Mouse (Mus musculus) hindbrain, embryonic 15.5 days (tissue): ENCODE results near the gene Cd83. TPM values are rescaled to one million over a fixed set of nuclear protein-coding genes. Genes with fewer than 3 reads are reported as not detected.

ENCODE experiments used
- ATAC-seq: fragments of 200-750 bp; cut with Nextera tagmentation; 2 replicates; pipeline ENCODE4 v1.8.0; 2017; ENCODE audit warnings: low read depth, moderate number of reproducible peaks, moderate TSS enrichment; ENCODE audit not compliant: low FRiP score
- H3K27ac ChIP-seq: fragments of 300-500 bp; sonication (generic); replicated peaks from 2 replicates; pipeline ENCODE4 v1.5.1; 2015; ENCODE audit warnings: mild to moderate bottlenecking, inconsistent platforms
- H3K27me3 ChIP-seq: fragments of 300-500 bp; sonication (generic); 2 replicates; pipeline ENCODE4 v1.6.1; 2015; ENCODE audit warnings: control low read depth, inconsistent platforms
- H3K36me3 ChIP-seq: fragments of 300-500 bp; sonication (generic); 2 replicates; pipeline ENCODE4 v1.6.1; 2015; ENCODE audit warnings: control low read depth, inconsistent platforms
- H3K4me1 ChIP-seq: fragments of 300-500 bp; sonication (generic); replicated peaks from 2 replicates; pipeline ENCODE4 v1.6.1; 2015; ENCODE audit warnings: control low read depth, inconsistent platforms
- H3K4me2 ChIP-seq: fragments of 300-500 bp; sonication (generic); 2 replicates; pipeline ENCODE4 v1.6.1; 2015; ENCODE audit warnings: moderate library complexity, mild to moderate bottlenecking, inconsistent platforms
- H3K4me3 ChIP-seq: fragments of 300-500 bp; sonication (generic); 2 replicates; pipeline ENCODE4 v1.5.1; 2015; ENCODE audit warnings: mild to moderate bottlenecking, inconsistent platforms
- H3K9ac ChIP-seq: fragments of 300-500 bp; sonication (generic); 2 replicates; pipeline ENCODE4 v1.6.1; 2015; ENCODE audit warnings: inconsistent platforms
- H3K9me3 ChIP-seq: fragments of 300-500 bp; sonication (generic); 2 replicates; pipeline ENCODE4 v1.6.1; 2016; ENCODE audit warnings: control low read depth, inconsistent platforms
- WGBS: fragments of 180-500 bp; shearing (Covaris S2); methylation state at CpG from one replicate; pipeline ENCODE4 v1.1.7; 2015; 5-methylcytosine and 5-hydroxymethylcytosine counted together
- polyA plus RNA-seq: library from polyadenylated mRNA; unstranded; fragments of >200 nt; fragmentation: Nextera tagmentation; extraction: Ambion mirVana; gene quantifications from 2 replicates; pipeline ENCODE4 v1.2.1, GENCODE M21; 2015

Gene Cd83
- polyA plus RNA-seq, 1 experiment from 2014 or later = 28.9 TPM

- Histone ChIP-seq H3K27ac (no peak overlapping the region), H3K9ac (no peak overlapping the region), H3K4me1 (no peaks in the 10 kb centered on the region), H3K36me3 (no peaks in the 10 kb centered on the region), H3K4me3 (no peak overlapping the region), H3K4me2 (no peak overlapping the region), H3K27me3 (no peaks in the 10 kb centered on the region), H3K9me3 (no peaks in the 10 kb centered on the region)
- WGBS = 81% methylated on average over 4 of the region's 4 CpGs
- ATAC-seq = no peak
Observed at GRCm38 (mm10) chr13:43798655-43799054, 14.1 kb downstream of the Cd83 start.

DNA sequence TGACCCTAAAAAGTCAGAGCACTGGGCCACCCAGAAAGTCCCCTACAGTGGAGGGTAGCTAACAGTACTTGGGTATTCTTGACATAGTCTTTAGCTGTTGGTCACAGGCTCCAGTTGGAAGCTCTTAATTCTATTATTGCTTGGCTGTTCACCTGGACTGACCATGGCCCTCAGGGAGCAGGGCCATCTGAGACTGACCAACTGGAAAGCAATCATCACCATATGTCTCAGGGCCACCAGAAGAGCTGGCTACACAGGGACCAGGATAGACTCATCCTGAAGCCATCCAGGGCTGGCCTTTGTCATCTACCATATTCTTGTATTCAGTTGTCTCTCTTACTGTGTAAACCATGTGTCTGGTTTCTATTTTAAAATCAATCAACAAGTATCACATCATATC lies 15.6 kb downstream of the Cd83 start:
- H3K4me3 ChIP-seq = no peak overlapping the region
- no peaks in the 10 kb centered on the region for H3K27me3 ChIP-seq
- H3K9ac ChIP-seq = no peak overlapping the region
- no peak overlapping the region for H3K4me2 ChIP-seq
- no peaks in the 10 kb centered on the region for H3K9me3 ChIP-seq
- no peak for ATAC-seq
- no peak overlapping the region for H3K27ac ChIP-seq
- no peaks in the 10 kb centered on the region for H3K4me1 ChIP-seq
- no peaks in the 10 kb centered on the region for H3K36me3 ChIP-seq

DNA sequence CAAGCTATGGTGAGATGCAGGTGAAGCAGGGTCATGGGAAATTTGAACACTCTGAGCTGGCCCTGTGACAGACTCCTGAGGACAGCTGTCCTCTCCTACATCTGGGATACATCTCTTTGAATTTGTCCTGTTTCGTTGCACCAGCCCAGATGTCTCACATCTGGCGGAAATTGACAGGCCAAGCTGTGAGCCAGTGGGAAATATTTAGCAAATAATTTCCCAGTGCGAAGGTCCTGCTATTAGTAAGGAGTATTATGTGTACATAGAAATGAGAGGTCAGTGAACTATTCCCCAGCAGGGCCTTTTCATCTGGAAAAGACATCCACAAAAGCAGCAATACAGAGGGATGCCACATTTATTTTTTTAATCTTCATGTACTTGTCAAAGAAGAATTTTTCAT lies 17.4 kb downstream of the Cd83 start:
- H3K4me3 ChIP-seq = no peak overlapping the region
- no peak overlapping the region for H3K27ac ChIP-seq
- H3K9me3 ChIP-seq = no peaks in the 10 kb centered on the region
- no peak for ATAC-seq
- no peak overlapping the region for H3K4me2 ChIP-seq
- 86% methylated on average over 3 of the region's 3 CpGs for WGBS
- peaks cover 9% of the 10 kb centered on the region for H3K4me1 ChIP-seq
- H3K9ac ChIP-seq = no peak overlapping the region
- no peaks in the 10 kb centered on the region for H3K36me3 ChIP-seq
- H3K27me3 ChIP-seq = no peaks in the 10 kb centered on the region

- no peak for ATAC-seq
- Histone ChIP-seq H3K9ac (no peak overlapping the region), H3K9me3 (no peaks in the 10 kb centered on the region), H3K27ac (no peak overlapping the region), H3K27me3 (no peaks in the 10 kb centered on the region), H3K4me3 (no peak overlapping the region), H3K4me2 (no peak overlapping the region), H3K36me3 (no peaks in the 10 kb centered on the region), H3K4me1 (peaks cover 14% of the 10 kb centered on the region)
- WGBS = 88% methylated on average over 8 of the region's 8 CpGs
Observed at GRCm38 (mm10) chr13:43802361-43803137, 18.0 kb downstream of the Cd83 start.

- WGBS = 96% methylated on average over 3 of the region's 3 CpGs
- no peak overlapping the region for H3K27ac ChIP-seq
- no peaks in the 10 kb centered on the region for H3K27me3 ChIP-seq
- H3K9me3 ChIP-seq = no peaks in the 10 kb centered on the region
- H3K4me3 ChIP-seq = no peak overlapping the region
- no peak for ATAC-seq
- no peak overlapping the region for H3K4me2 ChIP-seq
- H3K36me3 ChIP-seq = no peaks in the 10 kb centered on the region
- H3K9ac ChIP-seq = no peak overlapping the region
- peaks cover 15% of the 10 kb centered on the region for H3K4me1 ChIP-seq
Observed at GRCm38 (mm10) chr13:43804648-43805047, 20.1 kb downstream of the Cd83 start.

GRCm38 (mm10) chr13:43805159-43805758 lies 20.7 kb downstream of the Cd83 start:
- no peak overlapping the region for H3K9ac ChIP-seq
- ATAC-seq = no peak
- H3K4me1 ChIP-seq = peaks cover 15% of the 10 kb centered on the region
- H3K27me3 ChIP-seq = no peaks in the 10 kb centered on the region
- H3K27ac ChIP-seq = no peak overlapping the region
- 80% methylated on average over 5 of the region's 5 CpGs for WGBS
- no peak overlapping the region for H3K4me2 ChIP-seq
- no peaks in the 10 kb centered on the region for H3K9me3 ChIP-seq
- H3K4me3 ChIP-seq = no peak overlapping the region
- no peaks in the 10 kb centered on the region for H3K36me3 ChIP-seq

DNA sequence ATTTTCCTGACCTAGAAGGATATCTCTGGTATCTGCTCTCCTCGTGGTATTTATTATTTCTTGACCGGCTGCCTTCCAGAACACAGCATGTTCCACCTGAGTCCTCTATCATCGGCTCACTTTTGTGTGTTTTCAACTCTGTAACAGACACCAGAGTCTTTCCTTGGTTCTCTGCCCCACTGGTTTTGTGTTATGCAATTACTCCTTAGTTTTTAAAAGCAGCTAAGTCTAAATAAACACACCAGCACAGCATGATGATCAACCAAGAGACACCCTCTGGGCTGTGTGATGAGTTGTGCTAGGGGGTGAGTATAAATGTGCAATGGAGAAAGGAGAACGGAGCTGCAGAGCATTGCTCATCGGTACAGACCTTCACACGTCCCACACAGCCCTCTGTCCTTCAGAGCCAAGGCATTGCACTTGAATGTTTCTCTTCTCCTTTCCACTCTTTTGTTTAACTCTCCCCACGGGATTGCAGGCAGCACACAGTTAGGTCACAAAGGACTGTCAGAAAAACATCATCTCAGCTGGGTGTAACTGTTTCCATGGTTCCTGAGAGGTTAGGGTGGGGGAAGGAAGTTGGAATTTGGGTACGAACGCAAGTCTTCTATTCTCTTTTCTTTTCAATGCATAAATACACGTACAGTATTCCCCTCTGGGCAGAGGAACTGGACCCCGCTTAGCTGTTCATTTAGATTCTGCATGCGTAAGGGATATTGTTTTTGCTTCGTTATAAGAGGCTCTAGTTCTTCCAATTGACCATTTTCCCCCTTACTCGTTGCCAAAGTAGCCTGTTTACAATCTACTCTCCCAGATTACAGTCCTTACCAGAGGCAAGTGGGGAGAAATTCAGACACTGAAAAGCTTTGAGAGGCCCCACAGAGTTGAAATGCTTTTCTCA lies 22.0 kb downstream of the Cd83 start:
- no peak overlapping the region for H3K9ac ChIP-seq
- ATAC-seq = peak; percentile 45; the same call in 1 of the 2 replicates
- 25% methylated on average over 14 of the region's 14 CpGs for WGBS
- no peaks in the 10 kb centered on the region for H3K27me3 ChIP-seq
- H3K4me1 ChIP-seq = peaks cover 15% of the 10 kb centered on the region
- H3K27ac ChIP-seq = peak overlapping the region; percentile 45
- H3K9me3 ChIP-seq = no peaks in the 10 kb centered on the region
- H3K4me2 ChIP-seq = peak overlapping the region; percentile 31
- H3K36me3 ChIP-seq = no peaks in the 10 kb centered on the region
- no peak overlapping the region for H3K4me3 ChIP-seq

DNA sequence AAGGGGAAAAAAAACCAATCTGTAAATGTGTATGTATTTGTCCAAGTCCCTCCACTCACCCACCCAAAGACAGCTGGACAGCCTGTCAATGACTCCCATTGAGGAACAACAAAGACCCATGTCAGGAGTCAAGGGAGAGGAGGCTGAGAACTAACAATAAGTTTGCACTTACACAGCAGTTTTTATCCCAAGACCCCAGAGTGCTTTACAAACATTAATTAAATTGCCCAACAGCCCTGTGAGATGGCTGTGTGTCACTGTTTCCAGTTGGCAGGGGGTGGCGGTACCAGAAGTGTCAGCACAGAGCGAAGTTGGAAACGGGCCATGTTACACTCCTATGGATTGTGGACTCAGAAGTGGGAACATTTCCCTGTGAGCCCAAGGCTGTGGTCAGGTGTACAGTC lies 22.7 kb downstream of the Cd83 start:
- Histone ChIP-seq H3K27me3 (no peaks in the 10 kb centered on the region), H3K9ac (no peak overlapping the region), H3K4me1 (peaks cover 15% of the 10 kb centered on the region), H3K9me3 (no peaks in the 10 kb centered on the region), H3K36me3 (no peaks in the 10 kb centered on the region), H3K27ac (peak overlapping the region; percentile 45), H3K4me2 (peak overlapping the region; percentile 31; the same call in 1 of the 2 replicates), H3K4me3 (no peak overlapping the region)
- WGBS = 29% methylated on average over 3 of the region's 3 CpGs
- ATAC-seq = peak; percentile 76

- WGBS = 84% methylated on average over 6 of the region's 6 CpGs
- ATAC-seq = no peak
- Histone ChIP-seq H3K4me1 (peaks cover 15% of the 10 kb centered on the region), H3K9ac (no peak overlapping the region), H3K4me2 (no peak overlapping the region), H3K4me3 (no peak overlapping the region), H3K36me3 (no peaks in the 10 kb centered on the region), H3K27ac (no peak overlapping the region), H3K27me3 (no peaks in the 10 kb centered on the region), H3K9me3 (no peaks in the 10 kb centered on the region)
Observed at GRCm38 (mm10) chr13:43810621-43811020, 26.0 kb downstream of the Cd83 start.

- no peak overlapping the region for H3K4me3 ChIP-seq
- H3K9ac ChIP-seq = no peak overlapping the region
- H3K4me2 ChIP-seq = no peak overlapping the region
- WGBS = 92% methylated on average over 3 of the region's 3 CpGs
- no peaks in the 10 kb centered on the region for H3K36me3 ChIP-seq
- H3K27me3 ChIP-seq = no peaks in the 10 kb centered on the region
- H3K27ac ChIP-seq = no peak overlapping the region
- H3K4me1 ChIP-seq = peaks cover 7% of the 10 kb centered on the region
- no peak for ATAC-seq
- no peaks in the 10 kb centered on the region for H3K9me3 ChIP-seq
Observed at GRCm38 (mm10) chr13:43811835-43812234, 27.3 kb downstream of the Cd83 start.

- ATAC-seq = no peak
- 87% methylated on average over 8 of the region's 8 CpGs for WGBS
- H3K27me3 ChIP-seq = no peaks in the 10 kb centered on the region
Observed at GRCm38 (mm10) chr13:43813431-43813830, 28.9 kb downstream of the Cd83 start.

GRCm38 (mm10) chr13:43817461-43817860 lies 32.9 kb downstream of the Cd83 start:
- H3K27ac ChIP-seq = no peak overlapping the region
- H3K36me3 ChIP-seq = no peaks in the 10 kb centered on the region
- WGBS = 74% methylated on average over 3 of the region's 3 CpGs
- H3K4me2 ChIP-seq = no peak overlapping the region
- H3K27me3 ChIP-seq = no peaks in the 10 kb centered on the region
- no peaks in the 10 kb centered on the region for H3K9me3 ChIP-seq
- no peak overlapping the region for H3K4me3 ChIP-seq
- no peak for ATAC-seq
- H3K9ac ChIP-seq = no peak overlapping the region
- H3K4me1 ChIP-seq = no peaks in the 10 kb centered on the region

More at GRCm38 (mm10) chr13:43813431-43813830, 28.9 kb downstream of the Cd83 start:
- Histone ChIP-seq H3K36me3 (no peaks in the 10 kb centered on the region), H3K4me3 (no peak overlapping the region), H3K27ac (no peak overlapping the region), H3K4me2 (no peak overlapping the region), H3K4me1 (no peaks in the 10 kb centered on the region), H3K9me3 (no peaks in the 10 kb centered on the region), H3K9ac (no peak overlapping the region)
